Mouse (Mus musculus) cortical plate, adult 2 months (tissue): ENCODE results near the gene Bcap29.

ENCODE experiments used
- CTCF ChIP-seq: fragments of 200-500 bp; IDR thresholded peaks from 2 replicates; pipeline ENCODE4 v1.5.1; 2011; ENCODE audit warnings: mild to moderate bottlenecking, control low read depth, low read length; ENCODE audit not compliant: insufficient read depth; ENCODE audit errors: extremely low read depth
- POLR2A ChIP-seq: fragments of 200-500 bp; IDR thresholded peaks from 2 replicates; pipeline ENCODE4 v1.6.1; 2011; ENCODE audit warnings: mild to moderate bottlenecking, low read length, control low read depth; ENCODE audit not compliant: insufficient read depth; ENCODE audit errors: extremely low read depth

DNA sequence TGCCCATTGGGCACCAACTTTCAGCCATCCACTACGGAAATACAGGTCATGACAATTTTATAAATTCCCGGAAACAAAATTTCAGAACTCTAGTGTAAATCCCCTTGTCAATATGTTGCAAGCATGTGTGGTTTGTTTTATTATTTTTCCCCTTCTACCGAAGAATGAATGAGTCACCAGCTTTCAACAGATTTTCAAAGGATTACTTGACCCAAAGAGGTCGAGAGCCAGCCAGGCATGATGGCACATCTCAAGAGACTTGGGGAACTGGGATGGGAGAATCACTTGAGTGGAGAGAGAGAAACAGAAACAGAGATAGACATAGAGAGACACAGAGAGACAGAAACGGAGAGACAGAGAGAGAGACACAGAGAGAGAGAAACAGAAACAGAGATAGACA is 73.7 kb downstream of the Bcap29 start:
- no peak for TF ChIP-seq CTCF
- TF ChIP-seq POLR2A = no peak
